Mouse (Mus musculus): ENCODE measurements around the gene Man2a1. TPM values are rescaled to one million over a fixed set of nuclear protein-coding genes. Genes with fewer than 3 reads are reported as not detected.
A peak's percentile ranks its signal among the peaks of the same experiment; 100 is the strongest.

Man2a1 gene
- polyA plus RNA-seq, 1 experiment from 2014 or later: 4.1 TPM

- Histone ChIP-seq H3K4me2 (ENCODE audit: low read length) (no peak overlapping the region), H3K27ac (ENCODE audit: low read depth, low read length) (no peak overlapping the region), H3K4me3 (ENCODE audit: low read length) (no peak overlapping the region), H3K9ac (ENCODE audit: low read depth, low read length) (no peak overlapping the region), H3K36me3 (ENCODE audit: control insufficient read depth, insufficient read depth, low read length) (no peaks in the 10 kb centered on the region), H3K27me3 (replicated peaks; ENCODE audit: control insufficient read depth, insufficient read depth, low read length) (no peaks in the 10 kb centered on the region), H3K9me3 (ENCODE audit: control insufficient read depth, low read length) (no peaks in the 10 kb centered on the region), H3K4me1 (ENCODE audit: control insufficient read depth, insufficient read depth, low read depth, low read length) (no peaks in the 10 kb centered on the region)
- WGBS: 94% methylated on average over 3 of the region's 3 CpGs
- no peak for ATAC-seq
Measured at GRCm38 (mm10) chr17:64782307-64782706, 181.8 kb downstream of the Man2a1 start.

- no peak overlapping the region for H3K9ac ChIP-seq (ENCODE audit: low read depth, low read length)
- H3K27me3 ChIP-seq (replicated peaks; ENCODE audit: control insufficient read depth, insufficient read depth, low read length): no peaks in the 10 kb centered on the region
- no peaks in the 10 kb centered on the region for H3K4me1 ChIP-seq (ENCODE audit: control insufficient read depth, insufficient read depth, low read depth, low read length)
- H3K4me2 ChIP-seq (ENCODE audit: low read length): no peak overlapping the region
- no peaks in the 10 kb centered on the region for H3K36me3 ChIP-seq (ENCODE audit: control insufficient read depth, insufficient read depth, low read length)
- 83% methylated on average over 1 of the region's 1 CpGs for WGBS
- ATAC-seq: no peak
- no peaks in the 10 kb centered on the region for H3K9me3 ChIP-seq (ENCODE audit: control insufficient read depth, low read length)
- no peak overlapping the region for H3K4me3 ChIP-seq (ENCODE audit: low read length)
- H3K27ac ChIP-seq (ENCODE audit: low read depth, low read length): no peak overlapping the region
Measured at GRCm38 (mm10) chr17:64785961-64786360, 185.4 kb downstream of the Man2a1 start.

GRCm38 (mm10) chr17:64788301-64788700 lies 187.8 kb downstream of the Man2a1 start:
- H3K36me3 ChIP-seq (ENCODE audit: control insufficient read depth, insufficient read depth, low read length): no peaks in the 10 kb centered on the region
- H3K27ac ChIP-seq (ENCODE audit: low read depth, low read length): no peak overlapping the region
- no peaks in the 10 kb centered on the region for H3K9me3 ChIP-seq (ENCODE audit: control insufficient read depth, low read length)
- no peak overlapping the region for H3K4me3 ChIP-seq (ENCODE audit: low read length)
- H3K9ac ChIP-seq (ENCODE audit: low read depth, low read length): no peak overlapping the region
- H3K4me2 ChIP-seq (ENCODE audit: low read length): no peak overlapping the region
- WGBS: 93% methylated on average over 13 of the region's 13 CpGs
- H3K27me3 ChIP-seq (replicated peaks; ENCODE audit: control insufficient read depth, insufficient read depth, low read length): no peaks in the 10 kb centered on the region
- ATAC-seq: no peak
- no peaks in the 10 kb centered on the region for H3K4me1 ChIP-seq (ENCODE audit: control insufficient read depth, insufficient read depth, low read depth, low read length)

GRCm38 (mm10) chr17:64789175-64789574 lies 188.6 kb downstream of the Man2a1 start:
- H3K4me1 ChIP-seq (ENCODE audit: control insufficient read depth, insufficient read depth, low read depth, low read length): no peaks in the 10 kb centered on the region
- no peaks in the 10 kb centered on the region for H3K27me3 ChIP-seq (replicated peaks; ENCODE audit: control insufficient read depth, insufficient read depth, low read length)
- H3K9me3 ChIP-seq (ENCODE audit: control insufficient read depth, low read length): no peaks in the 10 kb centered on the region
- no peak overlapping the region for H3K4me3 ChIP-seq (ENCODE audit: low read length)
- H3K36me3 ChIP-seq (ENCODE audit: control insufficient read depth, insufficient read depth, low read length): no peaks in the 10 kb centered on the region
- no peak overlapping the region for H3K9ac ChIP-seq (ENCODE audit: low read depth, low read length)
- 82% methylated on average over 3 of the region's 3 CpGs for WGBS
- no peak for ATAC-seq
- H3K27ac ChIP-seq (ENCODE audit: low read depth, low read length): no peak overlapping the region
- no peak overlapping the region for H3K4me2 ChIP-seq (ENCODE audit: low read length)

- H3K27me3 ChIP-seq (replicated peaks; ENCODE audit: control insufficient read depth, insufficient read depth, low read length): no peaks in the 10 kb centered on the region
- H3K36me3 ChIP-seq (ENCODE audit: control insufficient read depth, insufficient read depth, low read length): no peaks in the 10 kb centered on the region
- H3K9me3 ChIP-seq (ENCODE audit: control insufficient read depth, low read length): no peaks in the 10 kb centered on the region
- no peak overlapping the region for H3K9ac ChIP-seq (ENCODE audit: low read depth, low read length)
- no peak overlapping the region for H3K4me2 ChIP-seq (ENCODE audit: low read length)
- H3K4me1 ChIP-seq (ENCODE audit: control insufficient read depth, insufficient read depth, low read depth, low read length): no peaks in the 10 kb centered on the region
- no peak overlapping the region for H3K4me3 ChIP-seq (ENCODE audit: low read length)
- ATAC-seq: no peak
- WGBS: 95% methylated on average over 3 of the region's 3 CpGs
- H3K27ac ChIP-seq (ENCODE audit: low read depth, low read length): no peak overlapping the region
Measured at GRCm38 (mm10) chr17:64792076-64792475, 191.5 kb downstream of the Man2a1 start.

- no peaks in the 10 kb centered on the region for H3K9me3 ChIP-seq (ENCODE audit: control insufficient read depth, low read length)
- no peak overlapping the region for H3K9ac ChIP-seq (ENCODE audit: low read depth, low read length)
- H3K4me2 ChIP-seq (ENCODE audit: low read length): no peak overlapping the region
- no peaks in the 10 kb centered on the region for H3K36me3 ChIP-seq (ENCODE audit: control insufficient read depth, insufficient read depth, low read length)
- no peak overlapping the region for H3K4me3 ChIP-seq (ENCODE audit: low read length)
- no peak for ATAC-seq
- H3K4me1 ChIP-seq (ENCODE audit: control insufficient read depth, insufficient read depth, low read depth, low read length): no peaks in the 10 kb centered on the region
- no peaks in the 10 kb centered on the region for H3K27me3 ChIP-seq (replicated peaks; ENCODE audit: control insufficient read depth, insufficient read depth, low read length)
- no peak overlapping the region for H3K27ac ChIP-seq (ENCODE audit: low read depth, low read length)
- WGBS: 79% methylated on average over 5 of the region's 5 CpGs
Measured at GRCm38 (mm10) chr17:64792623-64793022, 192.1 kb downstream of the Man2a1 start.

- peaks cover 6% of the 10 kb centered on the region for H3K4me1 ChIP-seq (ENCODE audit: control insufficient read depth, insufficient read depth, low read depth, low read length)
- no peak overlapping the region for H3K4me2 ChIP-seq (ENCODE audit: low read length)
- no peak overlapping the region for H3K27ac ChIP-seq (ENCODE audit: low read depth, low read length)
- WGBS: 60% methylated on average over 11 of the region's 11 CpGs
- ATAC-seq: peak; percentile 57; the same call in 1 of the 2 replicates
- no peak overlapping the region for H3K9ac ChIP-seq (ENCODE audit: low read depth, low read length)
- no peaks in the 10 kb centered on the region for H3K36me3 ChIP-seq (ENCODE audit: control insufficient read depth, insufficient read depth, low read length)
- no peaks in the 10 kb centered on the region for H3K9me3 ChIP-seq (ENCODE audit: control insufficient read depth, low read length)
- H3K27me3 ChIP-seq (replicated peaks; ENCODE audit: control insufficient read depth, insufficient read depth, low read length): no peaks in the 10 kb centered on the region
- no peak overlapping the region for H3K4me3 ChIP-seq (ENCODE audit: low read length)
Measured at GRCm38 (mm10) chr17:64802168-64802955, 201.8 kb downstream of the Man2a1 start.

- 76% methylated on average over 7 of the region's 7 CpGs for WGBS
- 0 out of 2 replicates have a peak, but pooled peaks have one; percentile 21 for ATAC-seq
- H3K4me1 ChIP-seq (ENCODE audit: control insufficient read depth, insufficient read depth, low read depth, low read length): peaks cover 6% of the 10 kb centered on the region
- no peak overlapping the region for H3K9ac ChIP-seq (ENCODE audit: low read depth, low read length)
- H3K9me3 ChIP-seq (ENCODE audit: control insufficient read depth, low read length): no peaks in the 10 kb centered on the region
- no peak overlapping the region for H3K4me3 ChIP-seq (ENCODE audit: low read length)
- H3K4me2 ChIP-seq (ENCODE audit: low read length): no peak overlapping the region
- no peaks in the 10 kb centered on the region for H3K36me3 ChIP-seq (ENCODE audit: control insufficient read depth, insufficient read depth, low read length)
- H3K27ac ChIP-seq (ENCODE audit: low read depth, low read length): no peak overlapping the region
- H3K27me3 ChIP-seq (replicated peaks; ENCODE audit: control insufficient read depth, insufficient read depth, low read length): no peaks in the 10 kb centered on the region
Measured at GRCm38 (mm10) chr17:64802956-64803275, 202.4 kb downstream of the Man2a1 start.
